Mouse (Mus musculus) MEL-GATA-1-ER (cell line): ENCODE measurements around the gene Phf10.
A peak's percentile ranks its signal among the peaks of the same experiment; 100 is the strongest.
"Not testable (repeated sequence)": the region's sequence is repeated elsewhere in the genome, so short reads cannot be mapped to it uniquely, and the experiment has no call there.

Source experiments
- DNase-seq: peaks from one replicate; pipeline ENCODE4 v3.0.0-alpha.2; 2012; ENCODE audit warnings: low read depth; ENCODE audit errors: extremely low read depth

The Phf10 gene

DNA sequence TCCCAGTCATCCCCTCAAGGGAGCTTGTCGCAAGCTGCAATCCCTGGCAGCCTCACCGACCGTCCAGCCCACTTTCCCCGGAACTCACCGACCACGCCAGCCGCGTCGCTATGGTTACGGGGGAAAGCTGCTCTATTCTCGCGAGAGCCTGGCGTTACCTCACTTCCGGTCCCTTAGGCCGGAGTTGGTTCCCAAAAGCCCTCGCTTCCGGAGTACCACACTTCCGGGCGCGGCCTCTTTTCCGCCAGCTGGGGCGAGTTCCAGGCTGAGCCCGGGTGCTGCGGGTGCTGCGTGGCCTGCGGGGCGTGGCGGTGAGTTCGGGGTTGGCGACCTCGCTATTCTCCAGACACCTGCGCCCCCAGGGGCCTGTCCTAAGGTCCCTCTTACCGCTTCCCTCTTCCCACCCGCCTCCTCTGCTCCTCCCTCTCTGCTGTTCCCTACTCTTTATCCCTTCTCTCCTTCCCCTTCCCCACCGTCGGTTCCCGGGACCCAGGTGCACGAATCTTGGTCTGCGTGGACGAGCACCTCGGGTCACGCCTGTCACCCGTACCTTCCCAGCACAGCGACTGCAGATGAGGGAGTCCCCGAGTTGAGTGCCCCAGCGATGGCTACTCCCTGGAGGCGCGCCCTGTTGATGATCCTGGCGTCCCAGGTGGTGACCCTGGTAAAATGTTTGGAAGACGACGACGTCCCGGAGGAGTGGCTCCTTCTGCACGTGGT lies 17.9 kb downstream of the Phf10 start, which contains the start of the genes Wdr27 and 1600012H06Rik:
Gene Wdr27, minus strand, starts transcription at position 150 of the 720 bp plus-strand sequence.
Gene 1600012H06Rik, plus strand, starts transcription at position 176 of the 720 bp plus-strand sequence.
- peak; percentile 91 for DNase-seq

DNA sequence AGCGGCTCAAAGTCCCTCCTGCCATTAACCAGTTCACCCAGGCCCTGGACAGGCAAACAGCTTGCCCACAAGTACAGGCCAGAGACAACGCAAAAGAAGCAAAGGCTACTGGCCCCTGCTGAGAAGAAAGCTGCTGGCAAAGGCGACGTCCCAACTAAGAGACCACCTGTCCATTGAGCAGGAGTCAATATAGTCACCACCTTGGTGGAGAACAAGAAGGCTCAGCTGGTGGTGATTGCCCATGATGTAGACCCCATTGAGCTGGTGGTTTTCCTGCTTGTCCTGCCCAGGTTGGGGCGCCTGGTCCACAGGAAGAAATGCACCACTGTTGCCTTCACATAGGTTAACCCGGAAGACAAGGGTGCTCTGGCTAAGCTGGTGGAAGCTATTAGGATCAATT lies 18.9 kb downstream of the Phf10 start:
- not testable (repeated sequence) for DNase-seq

DNA sequence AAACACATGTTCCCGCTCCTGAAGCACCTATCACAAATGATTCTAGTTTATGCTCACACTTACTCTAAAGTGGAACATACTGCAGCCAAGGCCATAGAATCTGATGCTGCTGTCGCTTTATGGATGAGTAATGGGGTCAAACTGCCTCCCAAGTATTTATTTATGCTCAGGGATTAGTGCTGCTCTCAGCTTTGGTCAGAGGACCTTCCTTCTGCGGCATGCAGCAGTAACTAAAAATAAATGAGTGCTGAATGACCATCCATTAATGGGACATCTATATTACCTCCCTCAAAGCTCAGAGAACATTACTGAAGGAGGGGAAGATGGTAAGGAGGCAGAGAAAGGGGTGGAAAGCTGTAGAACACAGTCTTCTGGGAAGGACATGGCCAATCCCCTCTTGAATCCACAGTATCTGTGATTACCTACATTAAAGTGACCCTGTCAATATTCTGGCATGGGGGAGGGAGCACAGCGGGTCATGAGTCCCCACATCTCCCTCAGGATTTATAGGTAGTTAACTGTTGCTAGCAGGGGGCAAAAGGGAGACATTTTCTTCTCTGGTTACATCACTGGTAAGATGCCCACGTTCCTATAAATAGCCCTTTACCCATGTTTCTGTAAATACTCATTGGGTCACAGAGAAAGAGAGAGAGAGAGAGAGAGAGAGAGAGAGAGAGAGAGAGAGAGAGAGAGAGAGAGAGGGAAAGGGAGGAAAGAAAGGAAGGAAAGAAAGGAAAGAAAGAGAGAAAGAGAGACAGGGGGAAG lies 25.1 kb downstream of the Phf10 start:
- no peak for DNase-seq

DNA sequence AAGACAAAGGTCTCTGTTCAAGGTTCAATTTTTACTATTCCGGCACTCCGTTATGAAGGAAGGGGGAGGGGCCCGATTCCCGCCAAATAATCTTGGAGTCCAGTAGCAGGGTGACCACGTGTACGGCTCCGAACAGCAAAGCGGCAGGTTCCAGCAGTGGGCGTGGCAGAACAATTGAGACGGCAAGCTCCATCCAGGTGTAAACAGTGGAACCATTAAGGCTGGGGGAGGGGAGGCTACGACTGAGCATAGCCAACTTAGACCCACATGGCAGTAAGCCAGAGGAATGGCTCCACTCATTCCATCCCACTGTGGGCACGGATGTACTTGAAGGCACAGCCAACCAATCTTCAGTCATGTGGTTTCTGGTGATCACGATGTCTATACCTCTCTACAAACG lies 25.8 kb downstream of the Phf10 start:
- DNase-seq = not testable (repeated sequence)

DNA sequence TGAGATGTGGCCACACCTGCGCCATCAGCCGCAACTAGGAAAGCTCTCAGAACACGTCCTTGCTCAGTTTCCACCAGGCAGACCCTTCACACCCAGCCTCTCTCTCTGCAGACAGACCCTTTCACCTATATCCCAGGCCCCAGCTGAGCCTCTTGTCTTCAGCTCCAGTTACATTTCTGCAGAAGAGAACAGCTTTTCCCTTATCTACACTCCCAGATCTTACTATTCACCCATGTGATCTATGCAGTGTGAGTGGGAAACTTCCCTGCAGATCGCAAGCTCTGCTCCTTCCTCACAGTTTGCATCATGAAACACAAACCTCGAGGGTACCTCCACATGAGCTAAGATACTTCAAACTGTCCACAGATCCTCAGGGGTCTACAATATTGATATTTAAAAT lies 29.6 kb downstream of the Phf10 start:
- DNase-seq = no peak

DNA sequence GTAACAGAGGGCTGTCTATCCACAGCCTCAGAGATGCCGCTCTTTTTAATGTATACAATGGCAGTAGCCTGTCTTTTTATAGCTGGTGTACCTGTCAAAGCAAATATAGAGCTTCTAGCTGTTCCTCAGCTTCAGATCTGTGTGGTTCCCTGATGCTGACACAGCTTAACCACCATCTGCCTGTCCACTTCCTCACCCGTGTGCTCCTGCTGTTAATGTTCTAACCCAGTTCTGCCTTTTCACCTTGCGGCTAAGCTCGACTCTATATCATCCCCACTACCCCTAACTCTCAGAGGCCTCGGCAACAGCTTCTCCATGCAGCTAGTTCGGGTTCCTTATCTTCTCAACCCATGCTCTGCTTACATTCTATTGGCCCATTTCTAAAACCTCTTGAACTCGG lies 30.4 kb downstream of the Phf10 start:
- no peak for DNase-seq

DNA sequence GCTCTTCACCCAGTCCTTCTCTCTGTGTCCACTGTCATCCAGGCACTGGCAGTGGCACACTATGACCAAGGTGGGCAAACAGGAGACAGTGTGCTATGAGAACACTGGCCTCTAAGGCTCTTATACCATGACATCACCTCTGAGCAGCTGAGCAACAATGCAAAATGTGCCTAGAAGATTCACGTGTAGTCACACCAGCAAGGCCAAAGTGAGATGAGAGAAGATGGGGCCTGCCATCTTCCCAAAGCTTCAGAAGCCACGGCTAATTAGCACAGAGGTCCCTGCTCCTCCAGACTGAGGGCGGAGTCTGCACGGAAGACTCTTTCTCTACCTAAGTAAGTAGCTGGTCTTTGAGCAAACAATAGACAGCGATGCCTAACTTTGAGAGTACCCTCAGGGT lies 32.4 kb downstream of the Phf10 start:
- DNase-seq = no peak

DNA sequence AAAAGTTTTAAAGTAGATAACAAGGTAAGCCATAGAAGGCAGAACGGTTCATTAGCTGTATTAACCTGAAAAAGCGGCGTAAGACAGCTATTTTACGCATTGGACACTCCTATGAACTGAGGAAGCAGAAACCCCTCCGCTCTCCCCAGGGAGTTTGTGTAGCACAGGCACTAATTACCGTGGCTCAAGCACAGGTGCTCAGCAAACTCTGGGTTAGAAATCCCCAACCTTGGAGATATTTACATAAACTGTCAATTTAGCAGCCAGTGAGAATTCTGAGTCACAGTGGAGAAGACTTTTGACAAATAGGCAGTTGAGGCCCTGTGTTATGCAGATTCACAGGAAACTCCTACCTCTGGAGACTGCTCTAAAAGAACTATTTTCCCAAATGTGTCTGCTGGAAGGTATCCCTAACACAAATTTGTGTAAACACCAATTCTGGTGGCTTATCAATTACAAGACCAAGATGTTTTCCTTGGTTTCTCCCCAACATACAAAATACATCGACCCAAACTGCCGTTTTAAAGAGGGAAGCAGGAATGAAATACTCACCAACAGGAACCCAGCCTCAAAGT lies 33.3 kb downstream of the Phf10 start:
- no peak for DNase-seq

DNA sequence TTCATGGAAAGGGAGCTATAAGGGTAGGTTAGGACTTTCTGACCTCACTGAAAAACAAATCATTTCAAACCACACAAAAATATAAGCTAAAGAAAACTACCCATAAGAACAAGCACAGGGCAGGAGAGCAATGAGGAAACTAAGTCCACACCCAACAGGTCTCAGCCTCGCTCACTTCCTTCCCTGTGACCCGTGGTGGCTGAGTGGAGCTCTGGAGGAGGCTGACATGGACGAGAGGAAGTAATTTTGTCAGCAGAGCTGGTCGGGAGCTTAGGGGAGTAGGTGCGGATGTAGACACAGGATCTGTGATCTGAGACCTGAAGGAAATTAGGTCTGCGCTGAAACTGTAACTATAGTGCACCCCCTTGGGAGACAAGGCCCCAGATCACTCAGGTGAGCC lies 39.5 kb downstream of the Phf10 start:
- DNase-seq = no peak

DNA sequence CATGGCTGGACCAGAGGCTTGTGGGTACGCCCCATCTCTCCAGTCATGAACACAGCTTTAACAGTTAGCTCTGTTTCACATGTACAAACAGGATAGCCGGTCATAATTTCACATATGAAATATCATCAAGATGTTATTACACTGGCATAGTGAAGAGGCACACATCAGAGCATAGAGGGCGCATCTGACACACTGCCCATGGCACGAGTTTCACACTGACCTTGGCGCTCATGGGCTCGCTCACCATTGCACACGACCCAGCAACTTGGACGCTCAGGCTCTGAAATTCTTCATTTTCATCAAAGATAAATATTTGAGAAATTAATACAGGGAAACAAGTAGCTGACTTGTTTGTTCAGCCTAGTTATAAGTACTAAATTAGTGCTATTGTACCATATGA lies 43.2 kb downstream of the Phf10 start:
- DNase-seq = no peak

DNA sequence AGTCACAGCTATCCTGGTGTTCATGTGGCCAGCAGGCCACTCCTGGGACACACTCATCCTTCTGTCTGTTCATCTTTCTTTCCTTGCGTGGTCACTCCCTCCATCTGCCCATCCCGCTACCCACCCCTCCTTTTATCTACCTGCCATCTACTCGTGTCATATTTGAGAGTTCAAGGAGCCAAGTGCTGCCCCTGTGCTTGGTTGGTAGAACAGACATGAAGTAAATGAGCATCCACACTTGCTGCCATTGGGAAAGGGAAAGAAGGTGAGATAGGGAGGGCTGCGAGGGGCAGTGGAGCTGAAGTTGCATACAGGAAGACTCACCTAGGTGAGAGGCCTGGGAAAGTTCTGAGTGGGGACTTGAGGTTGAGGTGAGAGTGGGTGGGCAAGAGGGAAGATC lies 46.7 kb downstream of the Phf10 start:
- DNase-seq = no peak

DNA sequence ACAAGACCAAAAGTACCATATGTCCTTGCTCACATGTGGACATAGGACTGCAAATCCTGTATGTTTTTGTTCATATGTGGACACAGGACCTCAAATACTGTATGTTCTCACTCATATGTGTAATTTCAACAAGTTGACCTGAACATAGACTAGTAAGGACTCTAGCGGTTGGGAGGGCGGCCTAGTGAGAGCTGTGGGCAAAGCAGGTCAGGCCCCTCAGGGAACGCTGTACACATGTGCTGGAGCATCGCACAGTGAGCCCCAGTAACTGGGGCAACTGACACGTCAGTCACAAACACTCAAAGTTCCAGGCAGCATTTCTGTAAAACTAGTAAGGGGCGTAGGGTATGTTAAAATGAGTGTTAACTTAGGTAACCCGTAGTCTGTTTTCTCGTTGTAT lies 48.1 kb downstream of the Phf10 start:
- no peak for DNase-seq

DNA sequence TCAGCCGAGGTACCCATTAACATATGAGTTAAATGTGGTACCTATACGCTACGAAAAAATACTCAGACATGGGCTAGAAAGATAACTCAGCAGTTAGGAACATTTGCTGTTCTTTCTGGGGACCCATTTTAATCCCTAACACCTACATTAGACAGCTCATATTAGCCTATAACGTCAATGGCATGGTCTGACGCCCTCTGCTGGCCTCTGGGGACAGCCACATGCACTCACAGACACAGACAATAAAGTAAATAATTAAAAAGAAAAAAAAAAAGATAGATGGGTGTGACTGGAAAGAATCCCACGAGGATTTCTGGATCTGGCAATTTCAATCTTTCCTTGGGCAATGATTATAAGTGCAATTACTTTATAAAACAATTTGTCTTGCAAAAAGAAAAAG lies 48.7 kb downstream of the Phf10 start:
- peak; percentile 26 for DNase-seq

DNA sequence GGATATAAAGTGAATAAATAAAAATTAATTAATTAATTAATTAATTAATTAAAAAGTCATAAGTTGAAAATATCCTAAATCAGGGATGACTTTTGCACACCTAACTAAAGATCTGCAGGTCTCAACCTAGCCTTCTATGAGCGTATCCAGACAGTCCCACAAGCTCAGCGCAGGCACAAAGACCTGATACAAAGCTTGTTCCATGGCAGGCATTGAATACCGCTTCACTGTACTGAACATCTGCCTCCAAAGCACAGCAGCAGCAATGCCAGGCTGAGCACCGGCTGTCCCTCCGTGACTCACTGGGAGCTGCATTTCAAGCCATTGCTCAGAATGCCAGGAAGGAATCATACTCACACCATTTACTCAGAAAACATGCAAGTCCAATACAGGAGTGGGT lies 50.3 kb downstream of the Phf10 start:
- DNase-seq = no peak

DNA sequence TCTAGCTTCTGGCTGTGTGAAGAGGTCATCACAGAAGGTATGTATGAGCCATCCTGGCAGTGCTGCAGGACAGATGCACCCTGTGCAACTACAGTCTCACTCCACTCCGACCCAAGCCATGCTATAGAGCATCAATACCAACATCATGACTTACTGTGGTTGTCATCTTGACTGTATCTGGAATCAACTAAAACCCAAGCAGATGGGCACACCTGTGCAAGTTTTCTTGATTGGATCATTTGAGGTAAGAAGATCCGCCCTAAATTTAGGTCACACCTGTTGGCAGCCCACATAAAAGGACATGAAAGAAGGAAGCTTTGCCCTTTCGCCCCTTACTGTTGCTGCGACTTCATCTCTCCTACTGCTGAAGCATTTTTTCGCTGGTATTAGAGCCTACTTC lies 51.7 kb downstream of the Phf10 start:
- no peak for DNase-seq

DNA sequence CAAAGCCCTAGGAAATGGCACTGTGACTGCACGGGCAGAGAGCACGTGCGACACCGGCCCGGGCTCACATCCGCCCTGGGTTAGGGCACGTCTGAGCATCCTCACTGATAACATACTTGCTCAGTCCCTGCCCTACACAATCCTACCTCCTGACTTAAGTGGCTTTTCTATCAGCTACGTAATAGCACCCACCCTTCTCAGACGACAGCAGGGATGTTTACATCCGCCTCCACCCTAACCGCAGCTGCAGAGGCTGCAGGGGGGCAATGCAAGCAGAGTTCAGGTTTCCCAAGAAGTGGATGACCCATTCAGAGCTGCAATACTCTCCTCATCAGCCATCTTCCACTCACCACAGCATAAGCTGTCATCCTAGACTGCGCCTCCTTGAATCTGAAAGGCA lies 53.9 kb downstream of the Phf10 start:
- no peak for DNase-seq

DNA sequence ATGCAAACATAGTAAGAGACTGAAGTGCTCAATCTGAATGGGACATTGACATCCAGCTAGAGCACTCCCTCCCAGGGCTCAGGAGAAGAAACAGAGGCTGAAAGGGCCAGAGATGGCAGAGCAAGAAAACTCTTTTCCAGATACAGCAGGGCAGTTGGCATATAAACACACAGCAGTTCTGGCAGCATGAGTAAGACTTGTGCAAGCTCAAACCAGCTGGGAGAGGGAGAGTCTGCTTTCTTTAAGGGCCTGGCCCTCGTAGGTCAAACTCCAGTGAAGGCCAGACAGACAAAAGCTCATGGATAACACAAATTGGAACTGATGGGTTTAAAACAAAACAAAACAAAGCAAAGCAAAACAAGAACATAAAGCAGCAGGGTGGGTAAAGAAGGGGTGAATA lies 54.5 kb downstream of the Phf10 start:
- no peak for DNase-seq

DNA sequence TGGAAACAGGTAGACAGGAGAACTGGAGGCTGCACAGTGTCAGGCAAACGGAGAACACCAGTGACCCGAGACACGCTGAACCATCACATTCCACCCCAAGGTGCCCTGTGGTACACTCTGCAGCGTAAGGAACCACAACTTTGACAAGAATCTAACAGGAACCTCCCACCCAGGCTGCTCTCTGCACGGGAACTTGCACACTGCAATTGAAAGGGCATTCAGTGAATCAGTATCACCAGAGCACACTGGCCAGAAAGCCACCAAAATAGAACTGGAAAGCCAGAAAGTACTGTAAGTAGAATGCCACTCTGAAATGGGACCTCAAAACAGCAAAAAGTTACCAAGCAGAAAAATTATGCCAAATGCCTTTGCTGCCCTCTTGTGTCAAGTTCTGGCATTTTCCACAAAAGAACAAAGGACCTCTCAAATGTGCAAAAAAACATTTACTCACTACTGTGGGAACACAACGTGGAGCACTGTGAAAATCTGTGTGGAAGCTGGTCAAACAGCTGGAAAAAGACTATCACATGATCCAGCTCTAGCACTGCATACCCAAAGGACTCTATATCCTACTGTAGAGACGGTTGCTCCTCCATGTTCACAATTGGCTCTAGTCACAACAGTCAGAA lies 56.3 kb downstream of the Phf10 start:
- peak; percentile 32 for DNase-seq

DNA sequence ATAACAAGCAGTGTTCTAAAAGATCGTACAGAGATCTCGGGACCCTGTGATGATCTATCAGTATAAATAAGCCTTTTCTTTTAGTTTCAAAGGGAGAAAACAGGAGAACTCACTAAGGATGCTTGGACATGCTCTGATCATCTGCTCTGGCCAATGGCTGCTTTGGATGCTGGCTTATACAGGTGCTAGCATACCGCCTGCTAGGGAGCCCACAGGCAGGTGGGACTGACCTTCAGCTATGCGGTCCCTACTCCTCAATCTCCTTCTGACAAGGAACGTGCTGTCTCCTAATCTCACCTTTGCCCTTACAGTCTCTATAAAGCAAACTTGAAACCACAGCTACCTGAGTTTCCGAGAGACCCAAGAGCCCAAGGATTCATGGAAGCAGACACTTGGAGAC lies 56.9 kb downstream of the Phf10 start:
- DNase-seq = no peak

DNA sequence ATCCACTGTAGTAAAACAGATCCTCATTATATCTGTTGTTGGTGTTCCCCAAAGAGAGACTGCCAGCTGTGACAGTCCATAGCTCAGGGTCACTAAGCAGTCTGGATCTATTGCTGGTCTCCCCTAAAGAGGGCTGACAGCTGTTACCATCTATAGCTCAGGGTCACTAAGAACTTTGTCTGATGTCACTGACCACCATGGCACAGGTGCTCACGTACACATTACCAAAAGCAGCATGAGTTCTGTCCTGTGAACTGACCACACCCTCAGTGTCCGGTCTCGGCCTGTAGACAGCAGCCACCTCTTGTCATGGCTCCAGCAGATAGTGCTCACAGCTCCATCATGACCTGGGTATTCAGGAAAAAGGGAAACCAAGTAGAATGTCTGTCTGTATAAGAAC lies 57.9 kb downstream of the Phf10 start:
- no peak for DNase-seq

DNA sequence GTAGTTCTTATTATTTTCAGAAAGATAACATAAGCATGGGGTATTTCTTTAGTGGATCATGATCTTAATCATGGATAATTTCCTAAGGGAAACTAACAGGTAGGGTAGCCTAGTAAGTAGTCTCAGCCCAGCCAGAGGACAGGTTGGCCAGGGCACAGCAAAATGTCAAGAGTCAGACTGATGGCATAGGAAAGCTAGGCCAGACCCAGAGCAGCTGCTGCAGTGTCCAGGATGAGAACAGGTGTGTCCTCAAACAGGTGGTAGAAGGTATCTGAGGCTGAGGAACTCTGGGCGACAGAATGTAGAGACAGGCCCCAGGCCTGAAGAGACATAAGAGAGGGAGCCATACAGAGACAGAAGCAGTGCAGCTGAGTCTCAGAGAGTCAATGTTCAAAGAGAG lies 62.1 kb downstream of the Phf10 start:
- no peak for DNase-seq

DNA sequence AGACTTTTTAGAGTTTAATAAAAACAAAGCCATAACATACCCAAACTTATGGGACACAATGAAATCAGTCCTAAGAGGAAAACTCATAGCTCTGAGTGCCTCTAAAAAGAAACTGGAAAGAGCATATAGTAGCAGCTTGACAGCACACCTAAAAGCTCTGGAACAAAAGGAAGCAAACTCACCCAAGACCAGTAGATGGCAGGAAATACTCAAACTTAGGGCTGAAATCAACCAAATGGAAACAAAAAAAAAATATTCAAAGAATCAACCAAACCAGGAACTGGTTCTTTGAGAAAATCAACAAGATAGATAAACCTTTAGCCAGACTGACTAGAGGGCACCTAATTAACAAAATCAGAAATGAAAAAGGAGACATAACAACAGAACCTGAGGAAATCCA lies 66.0 kb downstream of the Phf10 start:
- not testable (repeated sequence) for DNase-seq
